Mouse (Mus musculus) midbrain, postnatal 0 days (tissue): Measurements from ENCODE around the gene Prpf4. TPM values are rescaled to one million over a fixed set of nuclear protein-coding genes. Genes with fewer than 3 reads are reported as not detected.

ENCODE experiments used
- ATAC-seq: fragments of 200-750 bp; cut with Nextera tagmentation; 2 replicates; pipeline ENCODE4 v1.8.0; 2017; ENCODE audit warnings: moderate number of reproducible peaks, mild to moderate bottlenecking, moderate TSS enrichment, moderate library complexity; ENCODE audit not compliant: low FRiP score
- DNase-seq: peaks from one replicate; pipeline ENCODE4 v3.0.0-alpha.2; 2015; ENCODE audit warnings: low spot score
- H3K27ac ChIP-seq: fragments of 300-500 bp; sonication (generic); 2 replicates; pipeline ENCODE4 v1.5.1; 2014; ENCODE audit warnings: low read depth, mild to moderate bottlenecking, low read length, mixed read lengths
- H3K27me3 ChIP-seq: fragments of 300-500 bp; sonication (generic); 2 replicates; pipeline ENCODE4 v1.6.1; 2014; ENCODE audit warnings: low read length, control low read depth, mixed read lengths; ENCODE audit not compliant: insufficient read depth
- H3K36me3 ChIP-seq: fragments of 300-500 bp; sonication (generic); 2 replicates; pipeline ENCODE4 v1.6.1; 2014; ENCODE audit warnings: low read length, control low read depth, mixed read lengths; ENCODE audit not compliant: insufficient read depth
- H3K4me1 ChIP-seq: fragments of 300-500 bp; sonication (generic); 2 replicates; pipeline ENCODE4 v1.6.1; 2014; ENCODE audit warnings: mild to moderate bottlenecking, control low read depth, antibody characterized with exemption, low read length, mixed read lengths; ENCODE audit not compliant: insufficient read depth
- H3K4me2 ChIP-seq: fragments of 300-500 bp; sonication (generic); 2 replicates; pipeline ENCODE4 v1.6.1; 2014; ENCODE audit warnings: low read depth, mild to moderate bottlenecking, low read length, mixed read lengths; ENCODE audit not compliant: poor library complexity, severe bottlenecking
- H3K4me3 ChIP-seq: fragments of 300-500 bp; sonication (generic); 2 replicates; pipeline ENCODE4 v1.5.1; 2014; ENCODE audit warnings: low read depth, mild to moderate bottlenecking, low read length, moderate library complexity
- H3K9ac ChIP-seq: fragments of 300-500 bp; sonication (generic); replicated peaks from 2 replicates; pipeline ENCODE4 v1.6.1; 2014; ENCODE audit warnings: mild to moderate bottlenecking, low read length, moderate library complexity, mixed read lengths; ENCODE audit not compliant: poor library complexity, severe bottlenecking
- H3K9me3 ChIP-seq: fragments of 300-500 bp; sonication (generic); 2 replicates; pipeline ENCODE4 v1.6.1; 2016; ENCODE audit warnings: low read length, control low read depth
- CTCF ChIP-seq: IDR thresholded peaks from 2 replicates; pipeline ENCODE4 v1.5.1; 2016; ENCODE audit warnings: antibody characterized with exemption, mild to moderate bottlenecking
- WGBS: fragments of 180-500 bp; shearing (Covaris S2); extraction: QIAGEN DNeasy Blood & Tissue Kit; methylation state at CpG from one replicate; pipeline ENCODE4 v1.1.7; 2014; 5-methylcytosine and 5-hydroxymethylcytosine counted together
- polyA plus RNA-seq: library from polyadenylated mRNA; unstranded; fragments of >200 nt; fragmentation: Nextera tagmentation; extraction: Ambion mirVana; gene quantifications from 2 replicates; pipeline ENCODE4 v1.2.1, GENCODE M21; 2015
- total RNA-seq: library from RNA; depleted of rRNA; stranded (reverse); fragments of >200 nt; gene quantifications from 2 replicates; pipeline ENCODE4 v1.2.3, GENCODE M21; 2014

The Prpf4 gene
- total and polyA plus RNA-seq, 2 experiments from 2014 or later: 12.8 to 13.4 TPM

DNA sequence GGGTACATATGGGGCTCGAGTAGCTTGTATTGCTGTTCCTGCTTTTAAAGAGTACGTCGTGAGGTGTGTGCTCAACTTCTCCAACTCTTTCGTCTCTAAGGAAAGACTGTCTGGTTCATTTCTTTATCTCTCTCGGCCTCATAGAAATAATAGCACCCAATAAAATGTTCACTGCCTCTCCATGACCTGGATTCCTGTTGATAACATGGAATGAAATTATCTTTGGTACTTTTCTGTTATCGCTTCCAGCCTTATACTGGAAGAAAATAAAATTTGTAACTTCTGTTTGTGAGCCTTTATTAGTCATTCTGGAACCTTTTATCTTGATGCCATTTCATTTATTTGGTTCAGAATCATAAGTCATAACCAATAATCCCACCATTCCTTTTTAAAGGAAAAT is 25.4 kb upstream of the Prpf4 start:
- Histone ChIP-seq H3K27me3 (no peaks in the 10 kb centered on the region), H3K36me3 (peaks cover 3% of the 10 kb centered on the region; the same call in 1 of the 2 replicates), H3K4me3 (no peak overlapping the region), H3K4me1 (no peaks in the 10 kb centered on the region), H3K4me2 (no peak overlapping the region), H3K9ac (no peak overlapping the region), H3K27ac (no peak overlapping the region), H3K9me3 (no peaks in the 10 kb centered on the region)
- 95% methylated on average over 6 of the region's 6 CpGs for WGBS
- no peak for TF ChIP-seq CTCF
- DNase-seq (no peak), ATAC-seq (no peak)

- Histone ChIP-seq H3K4me2 (no peak overlapping the region), H3K9me3 (no peaks in the 10 kb centered on the region), H3K9ac (no peak overlapping the region), H3K4me3 (no peak overlapping the region), H3K4me1 (no peaks in the 10 kb centered on the region), H3K36me3 (peaks cover 7% of the 10 kb centered on the region; the same call in 1 of the 2 replicates), H3K27ac (no peak overlapping the region), H3K27me3 (no peaks in the 10 kb centered on the region)
- no peak for TF ChIP-seq CTCF
- no peak for ATAC-seq
- DNase-seq: no peak
- 81% methylated on average over 7 of the region's 7 CpGs for WGBS
These were observed 24.8 kb upstream of the Prpf4 start for GRCm38 (mm10) chr4:62383752-62384151.

GRCm38 (mm10) chr4:62384159-62384558 is 24.4 kb upstream of the Prpf4 start:
- Histone ChIP-seq H3K4me2 (no peak overlapping the region), H3K9ac (no peak overlapping the region), H3K27ac (no peak overlapping the region), H3K9me3 (no peaks in the 10 kb centered on the region), H3K4me3 (no peak overlapping the region), H3K36me3 (peaks cover 11% of the 10 kb centered on the region; the same call in 1 of the 2 replicates), H3K4me1 (no peaks in the 10 kb centered on the region), H3K27me3 (no peaks in the 10 kb centered on the region)
- TF ChIP-seq CTCF: no peak
- ATAC-seq: no peak
- DNase-seq: no peak
- WGBS: 94% methylated on average over 1 of the region's 1 CpGs

DNA sequence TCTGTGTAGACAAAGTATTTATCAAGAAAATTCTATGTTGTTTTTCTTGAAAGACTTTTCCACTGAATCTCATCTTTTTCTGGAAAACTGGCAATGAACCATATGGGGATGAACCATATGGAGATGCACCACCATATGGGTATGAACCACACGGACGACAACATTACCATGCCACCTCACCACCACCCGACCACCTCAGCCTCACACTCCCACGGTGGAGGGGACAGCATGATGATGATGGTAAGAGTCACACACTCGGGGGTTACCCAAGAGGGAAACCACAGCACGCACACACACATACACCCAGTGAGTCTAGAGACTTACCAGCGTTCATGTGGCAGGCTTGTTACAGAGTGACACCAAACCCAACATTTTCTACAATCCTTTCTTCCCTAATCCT is 23.2 kb upstream of the Prpf4 start:
- Histone ChIP-seq H3K27me3 (no peaks in the 10 kb centered on the region), H3K4me2 (no peak overlapping the region), H3K9me3 (no peaks in the 10 kb centered on the region), H3K4me1 (no peaks in the 10 kb centered on the region), H3K4me3 (no peak overlapping the region), H3K36me3 (peaks cover 18% of the 10 kb centered on the region), H3K9ac (no peak overlapping the region), H3K27ac (no peak overlapping the region)
- no peak for TF ChIP-seq CTCF
- ATAC-seq: no peak
- DNase-seq: no peak
- 94% methylated on average over 7 of the region's 7 CpGs for WGBS

DNA sequence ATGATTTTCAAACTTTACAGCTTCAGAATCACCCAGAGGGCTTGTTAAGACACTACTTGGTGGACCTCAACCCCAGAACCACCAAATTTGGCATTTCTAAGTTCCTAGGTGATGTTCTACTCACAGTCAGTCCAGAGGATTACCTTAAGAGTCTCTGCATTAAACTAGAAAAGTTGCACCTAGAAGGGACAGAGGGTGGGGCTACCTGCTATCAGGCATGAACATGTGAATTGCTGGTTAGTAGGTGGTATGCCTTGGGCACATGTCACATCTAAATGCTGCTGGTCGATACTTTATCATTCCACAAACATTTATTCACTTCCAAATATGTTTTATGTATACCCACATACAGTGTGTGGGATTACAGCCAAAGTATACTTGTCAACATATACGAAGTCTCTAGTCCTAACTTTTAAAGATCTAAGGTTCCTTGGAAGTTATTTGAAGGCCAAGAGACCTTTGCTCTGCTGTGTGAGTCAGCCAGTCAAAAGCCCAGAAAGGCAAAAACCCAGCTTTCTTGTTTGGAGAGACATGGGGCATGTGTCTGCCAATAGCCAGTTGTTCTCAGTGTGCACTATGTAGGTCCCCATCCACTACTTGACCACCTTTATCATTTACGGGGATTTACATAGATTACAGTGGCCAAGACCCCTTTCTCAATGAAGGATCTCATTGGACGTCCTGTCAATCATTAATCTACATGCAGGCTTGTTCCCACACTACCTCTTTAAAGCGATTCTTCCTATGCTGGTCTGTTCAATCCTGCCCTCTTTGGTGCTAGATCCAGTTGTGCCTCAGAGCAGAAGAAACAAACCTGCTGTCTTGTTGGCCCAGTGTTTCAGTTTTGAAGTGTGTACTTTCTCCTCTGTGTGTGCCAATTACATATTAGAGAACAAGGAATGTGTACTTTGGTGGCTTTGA is 18.7 kb upstream of the Prpf4 start:
- no peak overlapping the region for H3K4me3 ChIP-seq
- no peaks in the 10 kb centered on the region for H3K27me3 ChIP-seq
- H3K36me3 ChIP-seq: peaks cover 35% of the 10 kb centered on the region
- no peak for TF ChIP-seq CTCF
- H3K9ac ChIP-seq: no peak overlapping the region
- 86% methylated on average over 5 of the region's 5 CpGs for WGBS
- no peaks in the 10 kb centered on the region for H3K9me3 ChIP-seq
- no peak for ATAC-seq
- no peak overlapping the region for H3K4me2 ChIP-seq
- DNase-seq: no peak
- H3K27ac ChIP-seq: no peak overlapping the region
- no peaks in the 10 kb centered on the region for H3K4me1 ChIP-seq

GRCm38 (mm10) chr4:62391892-62392291 is 16.7 kb upstream of the Prpf4 start:
- DNase-seq (no peak), ATAC-seq (no peak)
- Histone ChIP-seq H3K9me3 (no peaks in the 10 kb centered on the region), H3K4me3 (no peak overlapping the region), H3K27ac (no peak overlapping the region), H3K4me1 (no peaks in the 10 kb centered on the region), H3K4me2 (no peak overlapping the region), H3K36me3 (peaks cover 49% of the 10 kb centered on the region), H3K27me3 (no peaks in the 10 kb centered on the region), H3K9ac (no peak overlapping the region)
- WGBS: 93% methylated on average over 7 of the region's 7 CpGs
- TF ChIP-seq CTCF: no peak
